Mouse (Mus musculus): ENCODE results near the gene Cxcr4. TPM values are rescaled to one million over a fixed set of nuclear protein-coding genes. Genes with fewer than 3 reads are reported as not detected.

Cxcr4 gene
- total RNA-seq (2022): 10 to 100 TPM; 14.8 to 66.9 (median 40.0) TPM

DNA sequence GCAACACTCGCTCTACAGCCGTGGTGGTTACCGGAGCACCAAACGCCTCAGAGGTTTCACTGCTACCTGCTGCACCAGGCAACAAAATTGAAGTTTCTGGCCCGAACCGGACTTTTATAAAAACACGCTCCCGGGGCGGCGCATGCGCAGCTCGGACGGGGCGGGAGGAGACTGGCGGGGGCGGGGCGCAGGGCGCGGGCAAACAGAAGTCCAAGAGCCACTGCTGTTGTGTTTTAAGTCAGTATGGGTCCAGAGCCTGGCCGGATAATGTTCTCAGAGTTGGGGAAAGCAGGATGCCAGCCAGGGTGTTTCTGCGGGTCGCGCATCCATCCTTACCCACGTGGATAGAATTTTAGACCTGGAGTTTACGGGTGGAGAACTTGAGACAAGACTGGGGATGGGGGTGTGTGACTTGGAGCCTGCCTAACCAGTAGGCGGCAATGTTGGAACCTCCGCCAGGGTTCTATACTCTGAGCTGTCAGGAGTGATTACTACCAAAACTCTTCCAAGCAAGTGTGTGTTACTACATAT is at the start of gene Cxcr4:
Gene Cxcr4, minus strand, starts transcription at position 83 of the 531 bp plus-strand sequence.
- DNase-seq: peak; percentile 80

DNA sequence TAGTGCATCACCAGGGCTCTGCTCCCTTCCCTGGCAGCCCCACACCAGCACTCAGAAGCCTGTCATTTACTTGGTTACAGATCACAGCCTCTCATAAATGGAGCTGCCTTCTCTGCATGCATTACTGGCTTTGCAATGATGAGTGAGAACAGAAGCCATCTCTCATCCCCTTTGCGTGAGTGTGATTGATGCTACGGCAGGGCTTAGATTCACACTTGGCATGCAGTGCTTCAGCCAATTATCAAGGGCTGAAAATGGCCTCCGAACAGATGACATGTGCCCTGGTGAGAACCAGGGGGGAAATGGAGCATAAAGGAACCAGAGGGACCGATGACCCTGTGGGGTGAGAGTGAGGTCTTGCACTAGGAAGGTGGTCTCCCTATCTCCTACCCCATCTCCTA is 47.6 kb upstream of the Cxcr4 start:
- DNase-seq: no peak

DNA sequence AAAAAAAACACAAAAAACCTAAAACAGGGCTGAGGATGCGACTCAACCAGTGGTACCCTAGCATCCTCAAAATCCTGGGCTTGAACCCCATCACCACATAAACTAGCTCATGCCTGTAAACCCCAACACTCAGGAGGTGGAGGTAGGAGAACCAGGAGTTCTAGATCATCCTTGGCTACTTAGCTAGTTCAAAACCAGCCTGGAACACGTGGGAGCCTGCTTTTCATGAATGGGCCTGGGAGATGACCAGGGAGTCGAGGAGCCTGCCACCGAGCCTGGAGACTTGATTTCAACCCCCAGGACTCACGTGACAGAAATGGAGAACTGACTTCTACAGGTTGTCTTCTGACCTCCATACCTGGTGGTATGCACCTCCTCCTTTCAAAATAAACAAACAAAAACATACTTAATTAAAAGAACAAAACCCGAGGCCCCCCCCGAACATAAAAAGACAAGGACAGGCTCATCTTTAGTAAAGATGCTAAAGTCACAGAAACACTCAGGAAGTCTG is 45.2 kb upstream of the Cxcr4 start:
- no peak for DNase-seq

- no peak for DNase-seq
These were observed 44.5 kb upstream of the Cxcr4 start for GRCm38 (mm10) chr1:128636258-128637229.

DNA sequence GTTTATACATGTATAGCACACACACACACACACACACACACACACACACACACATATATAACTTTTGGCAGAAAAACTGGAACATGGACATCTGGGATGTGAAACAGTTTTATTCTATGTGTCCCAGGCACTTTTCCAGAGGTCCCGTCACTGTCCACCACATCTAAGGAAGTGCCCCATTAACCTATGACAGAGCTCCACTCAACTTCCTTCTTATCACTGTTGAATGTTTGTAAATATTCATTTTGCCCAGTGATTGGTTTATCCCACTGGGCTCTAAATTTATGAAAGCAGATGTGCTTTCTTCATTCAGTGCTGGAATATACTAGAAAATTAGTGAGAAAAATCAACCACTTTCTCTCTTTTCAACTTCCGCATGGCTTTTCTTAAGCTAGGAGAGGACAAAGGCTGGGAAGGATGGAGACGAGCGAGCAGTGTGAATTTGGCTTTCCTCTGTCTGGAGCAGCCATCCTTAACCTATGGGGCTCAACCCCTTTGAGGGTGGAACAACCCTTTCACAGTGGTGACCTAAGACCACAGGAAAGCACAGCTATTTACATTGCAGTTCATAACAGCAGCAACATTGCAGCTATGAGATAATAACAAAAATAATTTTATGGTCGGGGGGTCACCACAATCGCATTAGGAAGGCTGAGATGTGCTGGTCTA is 41.8 kb upstream of the Cxcr4 start:
- DNase-seq: no peak

- DNase-seq: no peak
These were observed 40.4 kb upstream of the Cxcr4 start for GRCm38 (mm10) chr1:128632522-128632921.

DNA sequence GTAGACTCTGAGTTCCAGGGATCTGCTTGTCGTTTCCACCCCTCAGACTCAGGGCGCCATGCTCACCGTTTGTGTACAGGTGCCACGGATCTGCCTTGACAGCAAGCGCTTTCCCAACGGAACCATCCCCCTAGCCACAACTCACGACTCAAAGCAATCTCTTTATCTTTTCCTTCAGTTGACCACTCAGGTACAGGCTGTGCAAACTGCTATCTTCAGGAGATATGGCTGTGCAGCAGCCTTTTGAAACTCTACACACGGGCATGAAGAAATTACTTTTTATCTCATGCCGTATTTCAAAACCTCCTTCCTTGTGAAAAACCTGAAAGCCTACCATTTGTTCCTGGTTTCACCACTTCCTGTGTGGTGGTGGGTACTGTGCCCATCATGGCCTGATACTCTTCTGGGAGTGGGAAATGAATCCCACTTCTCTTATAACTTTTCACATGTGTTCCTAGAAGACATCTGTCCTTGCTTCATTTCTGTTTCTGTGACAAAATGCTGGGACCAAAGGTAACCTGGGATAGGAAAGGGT is 34.1 kb upstream of the Cxcr4 start:
- DNase-seq: no peak

GRCm38 (mm10) chr1:128623594-128623887 is 31.4 kb upstream of the Cxcr4 start:
- DNase-seq: no peak

GRCm38 (mm10) chr1:128622867-128623593 is 30.9 kb upstream of the Cxcr4 start:
- DNase-seq: no peak

GRCm38 (mm10) chr1:128617654-128618310 is 25.7 kb upstream of the Cxcr4 start:
- no peak for DNase-seq

DNA sequence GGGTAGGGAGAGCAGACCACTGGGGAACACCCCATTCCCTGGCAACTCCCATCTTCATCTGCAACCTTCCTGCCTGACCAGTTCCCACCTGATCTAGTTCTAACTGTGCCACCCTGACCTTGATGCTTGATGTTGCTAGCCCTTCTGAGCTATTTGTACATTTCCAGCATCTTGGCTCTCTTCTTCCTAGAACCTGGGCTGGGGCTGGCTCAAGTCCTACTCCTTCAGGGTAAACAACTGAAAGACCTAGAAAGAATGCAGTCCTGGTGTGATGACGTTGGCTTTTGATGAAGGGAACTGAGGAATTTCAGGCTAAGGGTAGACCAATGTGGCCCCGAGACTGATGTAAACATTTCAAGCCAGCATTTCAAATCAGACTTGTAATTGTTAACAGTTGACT is 24.5 kb upstream of the Cxcr4 start:
- DNase-seq: no peak

GRCm38 (mm10) chr1:128615459-128615806 is 23.3 kb upstream of the Cxcr4 start:
- no peak for DNase-seq

DNA sequence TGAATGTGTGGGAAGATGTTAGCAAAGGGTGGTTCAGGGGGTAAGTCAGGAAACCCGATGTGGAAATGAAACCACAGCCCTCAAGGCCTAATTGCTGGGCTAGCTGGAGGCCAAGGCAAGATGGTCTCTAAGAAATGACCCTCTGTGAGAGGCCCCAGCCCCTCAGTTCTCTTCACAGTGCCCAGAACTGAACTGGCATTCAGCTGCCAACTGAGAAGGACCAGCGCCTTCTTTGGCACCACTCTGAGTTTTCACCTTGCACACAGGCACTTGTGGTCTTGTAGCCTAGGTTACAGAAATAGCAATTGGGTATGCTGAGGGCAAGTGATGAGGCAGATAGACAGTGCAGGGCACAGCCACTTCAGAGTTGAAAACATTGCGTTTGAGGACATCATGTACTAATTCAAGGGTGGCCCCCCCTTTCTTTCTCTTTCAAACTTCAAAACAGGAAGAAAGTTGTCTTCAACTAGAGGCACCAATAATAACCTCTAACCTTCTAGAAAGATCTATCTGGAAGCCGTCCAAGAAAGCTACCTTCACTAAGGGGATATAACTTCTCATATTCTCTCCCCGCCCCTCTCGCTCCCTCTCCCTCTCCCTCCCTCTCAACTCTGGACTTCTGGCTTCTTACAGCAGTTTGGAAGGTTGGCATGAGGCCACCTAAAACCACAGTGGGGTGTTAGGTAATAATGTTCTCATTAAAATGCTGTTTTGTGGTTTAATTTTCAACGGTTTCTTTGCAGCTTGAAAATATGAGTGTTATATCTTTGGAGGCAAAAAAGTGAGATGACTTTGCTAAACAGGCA is 22.8 kb upstream of the Cxcr4 start:
- peak; percentile 24 for DNase-seq

- no peak for DNase-seq
These were observed 16.0 kb upstream of the Cxcr4 start for GRCm38 (mm10) chr1:128608119-128608518.

- no peak for DNase-seq
These were observed 15.3 kb upstream of the Cxcr4 start for GRCm38 (mm10) chr1:128607423-128607822.

DNA sequence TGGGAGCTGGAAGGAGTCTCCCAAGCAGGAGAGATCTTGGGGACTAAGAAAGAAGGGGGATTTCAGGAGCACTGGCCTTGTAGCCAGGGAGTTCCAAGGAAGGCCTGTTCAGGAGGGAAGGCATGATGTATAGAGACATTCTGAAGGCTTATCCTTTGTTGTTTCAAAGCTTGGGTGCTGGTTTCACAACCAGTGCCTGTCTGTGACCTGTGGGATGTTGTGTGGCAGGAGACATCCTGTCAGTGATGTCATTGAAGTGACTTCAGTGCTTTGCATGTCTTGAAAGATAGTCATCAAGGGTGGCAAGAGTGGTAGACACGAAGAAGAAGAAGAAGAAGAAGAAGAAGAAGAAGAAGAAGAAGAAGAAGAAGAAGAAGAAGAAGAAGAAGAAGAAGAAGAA is 13.7 kb upstream of the Cxcr4 start:
- no peak for DNase-seq

DNA sequence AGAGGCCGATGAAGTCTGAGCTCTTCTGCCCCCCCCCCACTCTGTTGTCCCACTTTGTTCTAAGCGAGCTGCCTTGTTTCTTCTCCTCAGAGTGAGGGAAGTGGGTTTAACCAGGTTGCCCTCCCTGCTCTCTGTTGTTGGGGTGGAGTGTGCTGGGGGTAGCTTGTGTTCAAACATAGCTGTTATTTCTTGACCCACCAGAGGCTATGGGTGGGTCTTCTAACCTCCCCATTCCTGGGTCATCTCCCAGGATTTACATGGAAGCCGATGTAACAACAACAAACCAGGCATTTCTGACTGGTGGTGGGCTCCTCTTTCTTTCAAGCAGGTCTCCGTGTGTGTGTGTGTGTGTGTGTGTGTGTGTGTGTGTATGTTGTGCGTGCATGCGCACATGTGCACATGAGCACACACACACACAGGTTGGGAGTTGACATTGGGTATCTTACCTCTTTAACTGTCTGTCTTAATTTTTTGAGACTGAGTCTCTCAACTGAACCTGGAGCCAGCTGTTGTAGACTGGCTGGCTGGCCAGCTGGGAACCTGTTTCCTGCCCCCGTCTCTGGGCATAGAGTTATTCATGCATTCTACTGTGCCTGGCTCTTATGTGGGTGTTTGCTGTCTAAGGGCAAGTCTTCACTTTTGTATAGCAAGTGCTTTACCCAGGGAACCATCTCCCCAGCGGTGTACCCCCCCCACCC is 10.7 kb upstream of the Cxcr4 start:
- DNase-seq: no peak

DNA sequence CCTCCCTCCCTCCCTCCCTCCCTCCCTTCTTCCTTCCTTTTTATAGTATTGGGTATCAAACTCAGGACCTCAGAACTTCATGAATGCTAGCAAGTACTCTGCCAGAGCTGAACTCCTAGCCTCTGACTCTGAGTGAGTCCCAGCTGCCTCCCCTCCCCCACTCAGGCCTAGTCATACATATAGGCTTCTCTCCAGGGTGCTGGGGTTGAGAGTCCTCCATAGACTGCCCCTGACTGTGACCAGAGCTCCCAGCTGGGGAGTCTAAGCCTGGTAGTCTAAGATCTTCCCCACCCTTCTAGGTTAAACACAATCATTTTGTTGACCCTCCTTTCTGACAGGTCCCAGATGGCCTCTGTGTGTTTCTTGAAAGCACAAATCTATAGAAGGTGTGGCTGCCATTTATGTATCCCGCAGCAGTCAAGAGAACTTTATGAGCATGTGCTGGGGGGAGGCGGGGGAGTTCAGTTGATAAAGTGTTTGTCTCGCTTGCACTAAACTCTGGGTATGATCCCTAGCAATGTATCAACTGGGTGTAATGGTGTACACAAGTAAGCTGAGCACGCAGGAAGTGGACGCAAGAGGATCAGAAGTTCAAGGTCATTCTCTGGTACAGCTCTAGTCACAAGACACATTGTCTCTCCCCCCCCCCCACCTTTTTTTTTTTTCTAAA is 10.1 kb upstream of the Cxcr4 start:
- no peak for DNase-seq

- no peak for DNase-seq
These were observed 9.2 kb upstream of the Cxcr4 start for GRCm38 (mm10) chr1:128601307-128601706.

DNA sequence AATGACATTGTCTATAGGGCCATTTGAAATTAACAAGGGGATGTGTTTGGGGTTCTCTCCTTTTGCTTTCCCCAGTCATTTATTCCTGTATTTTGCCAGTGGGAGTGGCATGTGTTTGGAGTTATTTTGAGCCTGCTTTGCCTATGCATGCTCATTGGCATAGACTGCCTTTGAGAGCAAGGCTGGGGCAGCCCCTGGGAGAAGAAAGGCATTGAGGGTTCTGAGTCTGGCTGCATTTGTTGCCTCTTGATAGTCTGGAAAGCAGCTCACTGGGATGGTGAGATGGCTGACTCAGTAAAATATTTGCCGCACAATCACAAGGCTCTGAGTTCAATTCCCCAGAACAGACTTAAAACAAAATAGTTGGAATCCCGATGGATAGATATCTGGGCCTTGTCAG is 8.5 kb upstream of the Cxcr4 start:
- DNase-seq: no peak

Measured in adrenal gland, adult 8-10 months (tissue).